Mouse (Mus musculus) liver, adult 2 months (tissue): ENCODE data around the gene Scamp1. TPM values are rescaled to one million over a fixed set of nuclear protein-coding genes. Genes with fewer than 3 reads are reported as not detected.

Source experiments
- DNase-seq: peaks from one replicate; pipeline ENCODE4 v3.0.0-alpha.2; 2011; ENCODE audit warnings: low read depth, low spot score; ENCODE audit errors: extremely low read depth
- H3K27ac ChIP-seq: fragments of 200-500 bp; replicated peaks from 2 replicates; pipeline ENCODE4 v1.5.1; 2012; ENCODE audit warnings: low read depth, mild to moderate bottlenecking, control low read depth, inconsistent platforms, low read length; ENCODE audit not compliant: insufficient read depth
- H3K27me3 ChIP-seq: fragments of 200-500 bp; 2 replicates; pipeline ENCODE4 v1.6.1; 2012; ENCODE audit warnings: mild to moderate bottlenecking, moderate library complexity, low read length, inconsistent platforms; ENCODE audit not compliant: control insufficient read depth, insufficient read depth
- H3K36me3 ChIP-seq: fragments of 200-500 bp; 2 replicates; pipeline ENCODE4 v1.6.1; 2012; ENCODE audit warnings: low read length, inconsistent platforms; ENCODE audit not compliant: control insufficient read depth, insufficient read depth
- H3K4me1 ChIP-seq: fragments of 200-500 bp; 2 replicates; pipeline ENCODE4 v1.6.1; 2011; ENCODE audit warnings: low read length; ENCODE audit not compliant: control insufficient read depth, insufficient read depth
- H3K4me3 ChIP-seq: fragments of 200-500 bp; 2 replicates; pipeline ENCODE4 v1.5.1; 2011; ENCODE audit warnings: low read depth, mild to moderate bottlenecking, control low read depth, low read length, moderate library complexity; ENCODE audit not compliant: insufficient read depth
- H3K79me2 ChIP-seq: fragments of 200-500 bp; 2 replicates; pipeline ENCODE4 v1.6.1; 2012; ENCODE audit warnings: inconsistent platforms, mild to moderate bottlenecking, low read length, moderate library complexity; ENCODE audit not compliant: control insufficient read depth, insufficient read depth
- H3K9ac ChIP-seq: fragments of 200-500 bp; 2 replicates; pipeline ENCODE4 v1.6.1; 2012; ENCODE audit warnings: low read depth, mild to moderate bottlenecking, control low read depth, inconsistent platforms, low read length
- CTCF ChIP-seq: fragments of 200-500 bp; IDR thresholded peaks from 2 replicates; pipeline ENCODE4 v1.5.1; 2011; ENCODE audit warnings: low read depth, low read length, control low read depth
- POLR2A ChIP-seq: fragments of 200-500 bp; IDR thresholded peaks from 2 replicates; pipeline ENCODE4 v1.6.1; 2011; ENCODE audit warnings: low read length, control low read depth; ENCODE audit not compliant: insufficient read depth; ENCODE audit errors: extremely low read depth
- WGBS: fragments of 180-500 bp; shearing (Covaris S2); methylation state at CpG from one replicate; pipeline ENCODE4 v1.1.7; 2018; 5-methylcytosine and 5-hydroxymethylcytosine counted together
- polyA plus RNA-seq: library from polyadenylated mRNA; depleted of rRNA; stranded (reverse); fragments of >200 nt; gene quantifications from 2 replicates; pipeline ENCODE4 v1.2.3, GENCODE M21; 2012
- total RNA-seq: library from RNA; depleted of rRNA; stranded (reverse); fragments of >200 nt; gene quantifications from 2 replicates; pipeline ENCODE4 v1.2.3, GENCODE M21; 2014

The Scamp1 gene
- total and polyA plus RNA-seq, 2 experiments, result 15.8 to 24.3 TPM

DNA sequence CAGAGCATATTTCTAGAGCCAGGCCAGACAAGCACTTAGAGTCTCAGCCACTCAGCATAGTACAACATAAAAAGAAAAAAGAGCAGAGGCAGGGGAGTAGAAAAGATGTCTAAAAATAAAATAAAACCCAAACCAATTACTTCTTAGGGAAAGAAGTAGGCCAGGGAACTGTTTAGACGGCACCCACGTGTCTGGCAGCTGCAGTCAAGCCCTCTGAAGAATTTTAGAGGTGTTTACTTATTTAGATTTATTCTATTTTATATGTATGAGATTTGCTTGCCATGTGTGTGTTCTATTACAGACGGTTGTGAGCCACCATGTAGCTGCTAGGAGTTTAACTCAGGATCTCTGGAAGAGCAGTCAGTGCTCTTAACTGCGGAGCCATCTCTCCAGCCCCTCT lies 18.5 kb downstream of the Scamp1 start:
- TF ChIP-seq CTCF, result no peak
- no peak for TF ChIP-seq POLR2A

DNA sequence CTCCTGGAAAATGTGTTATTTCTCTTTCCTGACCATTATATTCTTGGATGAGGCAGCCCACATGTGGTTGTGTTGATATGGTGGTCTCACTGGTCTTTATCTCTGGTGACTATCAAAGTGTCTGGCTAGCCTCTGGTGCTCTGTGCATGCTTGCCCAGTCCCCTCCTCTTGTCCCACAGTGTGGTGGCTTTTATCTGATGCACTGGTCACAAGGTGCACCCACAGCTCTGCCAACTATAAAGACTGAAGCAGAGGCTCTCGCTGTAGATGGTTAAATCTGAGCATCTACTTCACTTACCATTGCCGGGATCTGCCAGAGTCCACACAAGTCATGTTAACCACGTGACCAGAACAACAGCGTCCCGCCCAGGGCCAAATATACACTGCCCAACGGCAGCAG lies 19.1 kb downstream of the Scamp1 start:
- DNase-seq, result no peak
- Histone ChIP-seq H3K79me2 (peaks cover 46% of the 10 kb centered on the region), H3K27ac (no peak overlapping the region), H3K27me3 (no peaks in the 10 kb centered on the region), H3K4me1 (peaks cover 8% of the 10 kb centered on the region), H3K9ac (no peak overlapping the region), H3K4me3 (no peak overlapping the region), H3K36me3 (no peaks in the 10 kb centered on the region)
- 88% methylated on average over 6 of the region's 6 CpGs for WGBS
- TF ChIP-seq POLR2A (no peak), CTCF (no peak)

More for the DNA sequence above, 18.5 kb downstream of the Scamp1 start:
- 89% methylated on average over 4 of the region's 4 CpGs for WGBS
- no peaks in the 10 kb centered on the region for H3K36me3 ChIP-seq
- no peak overlapping the region for H3K9ac ChIP-seq
- H3K4me1 ChIP-seq, result peaks cover 2% of the 10 kb centered on the region; the same call in 1 of the 2 replicates
- no peaks in the 10 kb centered on the region for H3K27me3 ChIP-seq
- peaks cover 47% of the 10 kb centered on the region for H3K79me2 ChIP-seq
- no peak for DNase-seq
- no peak overlapping the region for H3K27ac ChIP-seq
- H3K4me3 ChIP-seq, result no peak overlapping the region

DNA sequence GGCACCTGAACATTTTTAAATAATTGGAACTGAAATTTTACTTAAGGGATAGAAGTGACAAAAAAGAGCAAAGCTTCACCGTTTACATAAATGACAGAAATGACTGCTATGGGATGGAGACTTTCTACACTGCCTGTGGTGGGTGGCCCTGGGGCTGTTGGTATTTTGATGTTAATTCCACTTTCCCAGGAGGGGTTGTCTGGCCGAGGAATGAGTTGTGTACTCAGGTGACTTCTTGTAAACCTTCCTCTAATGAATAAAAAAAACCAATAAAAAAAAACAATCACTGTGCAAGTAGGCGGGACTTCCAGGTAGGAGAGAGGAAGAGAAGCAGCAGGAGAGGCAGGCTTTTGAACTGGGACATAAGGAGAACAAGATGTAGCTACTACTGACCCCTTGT lies 20.4 kb downstream of the Scamp1 start:
- DNase-seq, result no peak
- no peaks in the 10 kb centered on the region for H3K27me3 ChIP-seq
- H3K4me3 ChIP-seq, result no peak overlapping the region
- no peak overlapping the region for H3K27ac ChIP-seq
- H3K36me3 ChIP-seq, result no peaks in the 10 kb centered on the region
- H3K4me1 ChIP-seq, result peaks cover 9% of the 10 kb centered on the region
- TF ChIP-seq POLR2A (no peak), CTCF (no peak)
- H3K9ac ChIP-seq, result no peak overlapping the region
- H3K79me2 ChIP-seq, result peaks cover 46% of the 10 kb centered on the region
- WGBS, result 78% methylated on average over 3 of the region's 3 CpGs

DNA sequence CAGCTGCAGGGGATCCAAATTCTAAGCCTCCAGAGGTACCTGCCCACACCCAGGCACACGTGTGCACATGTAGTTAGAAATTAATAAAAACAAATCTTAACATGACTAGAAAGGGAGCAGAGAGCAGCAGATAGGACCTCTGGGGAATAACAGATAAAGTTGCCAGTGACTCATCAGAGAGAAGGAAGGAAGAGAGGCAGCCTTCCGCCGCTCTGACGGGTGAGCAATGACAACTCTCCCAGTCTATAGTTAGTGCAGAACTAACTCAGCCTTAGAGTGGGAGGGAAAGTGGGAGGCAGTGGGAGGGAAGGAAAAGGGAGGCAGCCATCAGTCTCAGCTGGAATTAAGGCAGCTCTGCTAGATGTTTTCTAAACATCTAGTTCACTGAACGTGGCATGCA lies 21.7 kb downstream of the Scamp1 start:
- Histone ChIP-seq H3K4me1 (peaks cover 12% of the 10 kb centered on the region), H3K4me3 (no peak overlapping the region), H3K27ac (no peak overlapping the region), H3K79me2 (peaks cover 44% of the 10 kb centered on the region), H3K36me3 (no peaks in the 10 kb centered on the region), H3K27me3 (no peaks in the 10 kb centered on the region), H3K9ac (no peak overlapping the region)
- no peak for TF ChIP-seq POLR2A
- TF ChIP-seq CTCF, result no peak
- WGBS, result 69% methylated on average over 5 of the region's 5 CpGs
- no peak for DNase-seq

- Histone ChIP-seq H3K27ac (no peak overlapping the region), H3K9ac (no peak overlapping the region)
- no peak for DNase-seq
Measured at GRCm38 (mm10) chr13:94262551-94262950, 23.1 kb downstream of the Scamp1 start.

DNA sequence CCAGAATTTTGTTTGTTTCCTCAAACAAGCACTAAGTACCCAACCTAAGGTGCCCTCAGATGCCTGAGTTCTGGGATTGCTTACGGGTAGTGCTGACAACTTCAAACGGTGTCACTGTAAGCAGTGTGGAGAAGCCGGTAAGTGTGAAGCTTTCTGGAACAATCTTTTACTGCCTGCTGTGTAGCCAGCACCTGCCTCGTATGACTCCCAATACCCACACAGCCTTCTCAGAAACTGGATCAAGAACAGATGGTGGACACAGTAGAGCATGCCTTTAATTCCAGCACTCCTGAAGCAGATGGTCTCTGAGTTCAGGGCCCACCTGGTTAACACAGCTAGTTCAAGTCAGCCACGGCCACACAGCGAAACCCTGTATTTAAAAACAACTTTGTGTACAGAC lies 24.0 kb downstream of the Scamp1 start:
- H3K27me3 ChIP-seq, result no peaks in the 10 kb centered on the region
- TF ChIP-seq POLR2A, result no peak
- no peak for TF ChIP-seq CTCF
- no peak overlapping the region; the same call in 1 of the 2 replicates for H3K27ac ChIP-seq
- peaks cover 39% of the 10 kb centered on the region; the same call in 1 of the 2 replicates for H3K79me2 ChIP-seq
- H3K9ac ChIP-seq, result no peak overlapping the region
- H3K4me1 ChIP-seq, result peaks cover 22% of the 10 kb centered on the region
- no peaks in the 10 kb centered on the region for H3K36me3 ChIP-seq
- WGBS, result 47% methylated on average over 6 of the region's 6 CpGs
- peak; percentile 58 for DNase-seq
- H3K4me3 ChIP-seq, result no peak overlapping the region

More at GRCm38 (mm10) chr13:94262551-94262950, 23.1 kb downstream of the Scamp1 start:
- H3K4me1 ChIP-seq, result peaks cover 18% of the 10 kb centered on the region
- no peaks in the 10 kb centered on the region for H3K36me3 ChIP-seq
- H3K79me2 ChIP-seq, result peaks cover 40% of the 10 kb centered on the region; the same call in 1 of the 2 replicates
- no peak overlapping the region for H3K4me3 ChIP-seq
- H3K27me3 ChIP-seq, result no peaks in the 10 kb centered on the region
- TF ChIP-seq CTCF (no peak), POLR2A (no peak)
- WGBS, result 51% methylated on average over 4 of the region's 4 CpGs
